Mouse (Mus musculus): ENCODE results near the gene Fem1b. TPM values are rescaled to one million over a fixed set of nuclear protein-coding genes. Genes with fewer than 3 reads are reported as not detected.

Fem1b gene
- polyA plus RNA-seq, 1 experiment from 2014 or later = 11.4 TPM

DNA sequence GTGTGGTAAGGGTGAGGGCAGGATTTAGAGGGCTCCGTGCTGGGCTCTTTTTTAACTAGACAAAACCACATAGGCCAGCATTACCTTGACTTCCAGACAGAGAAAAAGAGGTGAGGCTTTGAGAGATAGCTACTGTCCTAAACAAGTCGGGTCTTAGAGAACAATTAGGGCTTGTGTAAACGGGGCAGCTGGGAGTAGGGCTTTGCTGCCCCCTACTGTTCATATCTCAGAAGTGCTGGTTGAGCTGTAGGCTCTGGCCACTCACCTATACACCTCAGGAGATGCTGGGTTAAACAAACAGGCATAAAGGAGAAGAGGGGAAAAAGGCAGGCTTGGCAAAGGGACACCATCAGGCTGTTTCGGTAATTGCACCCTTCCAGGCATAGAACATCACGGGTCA lies 34.3 kb downstream of the Fem1b start:
- WGBS = 10% methylated on average over 5 of the region's 5 CpGs
- no peaks in the 10 kb centered on the region for H3K27me3 ChIP-seq
- no peak overlapping the region for H3K27ac ChIP-seq
- no peak overlapping the region for H3K4me2 ChIP-seq
- H3K4me3 ChIP-seq = no peak overlapping the region
- 0 out of 2 replicates have a peak, but pooled peaks have one; percentile 44 for ATAC-seq (replicated peaks; ENCODE audit: insufficient number of reproducible peaks, insufficient read depth, low FRiP score, low read depth)
- no peaks in the 10 kb centered on the region for H3K9me3 ChIP-seq (replicated peaks)
- H3K36me3 ChIP-seq = no peaks in the 10 kb centered on the region
- H3K9ac ChIP-seq = no peak overlapping the region
- peaks cover 16% of the 10 kb centered on the region; the same call in 1 of the 2 replicates for H3K4me1 ChIP-seq (replicated peaks)

DNA sequence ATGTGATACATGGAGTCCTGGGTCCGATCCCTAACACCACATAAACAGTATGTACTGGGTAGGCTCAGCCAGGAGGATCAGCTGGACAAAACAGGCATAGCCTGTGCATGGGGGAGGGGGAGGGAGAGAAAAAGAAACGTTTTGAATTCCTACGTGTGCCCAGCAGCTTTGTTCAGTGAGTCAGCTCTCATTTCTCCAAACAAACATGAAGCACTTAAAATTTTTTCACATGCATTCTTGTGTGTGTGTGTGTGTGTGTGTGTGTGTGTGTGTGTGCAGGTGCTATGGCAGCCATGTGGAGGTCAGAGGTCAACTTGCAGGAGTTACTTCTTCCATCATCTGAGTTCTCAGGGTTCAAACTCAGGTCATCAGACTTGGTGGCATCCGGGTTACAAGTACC lies 36.3 kb downstream of the Fem1b start:
- ATAC-seq (replicated peaks; ENCODE audit: insufficient number of reproducible peaks, insufficient read depth, low FRiP score, low read depth) = no peak
- Histone ChIP-seq H3K27me3 (no peaks in the 10 kb centered on the region), H3K9me3 (replicated peaks) (no peaks in the 10 kb centered on the region), H3K9ac (no peak overlapping the region), H3K36me3 (no peaks in the 10 kb centered on the region), H3K4me1 (replicated peaks) (peaks cover 12% of the 10 kb centered on the region; the same call in 1 of the 2 replicates), H3K4me2 (no peak overlapping the region), H3K4me3 (no peak overlapping the region), H3K27ac (no peak overlapping the region)
- WGBS = 38% methylated on average over 4 of the region's 4 CpGs

DNA sequence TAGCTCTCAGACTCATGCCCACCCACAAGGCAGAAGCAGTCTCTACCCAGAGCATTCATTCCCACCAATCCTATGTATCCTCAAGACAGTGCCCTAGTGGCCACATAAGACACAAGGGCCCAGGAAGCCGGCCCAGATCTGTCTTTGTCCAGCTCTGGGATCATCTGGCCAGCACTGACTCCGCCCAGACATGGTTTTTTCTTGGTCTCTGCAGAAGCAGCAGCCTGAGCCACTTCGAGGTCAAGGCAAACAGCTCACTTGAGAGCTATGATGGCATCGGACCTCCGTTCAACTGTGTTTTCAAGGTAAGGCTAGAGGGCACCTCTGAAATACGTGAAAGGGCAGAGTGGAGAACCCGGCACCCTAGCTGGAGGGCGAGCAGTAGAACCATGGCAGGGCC lies 39.0 kb downstream of the Fem1b start:
- no peak for ATAC-seq (replicated peaks; ENCODE audit: insufficient number of reproducible peaks, insufficient read depth, low FRiP score, low read depth)

DNA sequence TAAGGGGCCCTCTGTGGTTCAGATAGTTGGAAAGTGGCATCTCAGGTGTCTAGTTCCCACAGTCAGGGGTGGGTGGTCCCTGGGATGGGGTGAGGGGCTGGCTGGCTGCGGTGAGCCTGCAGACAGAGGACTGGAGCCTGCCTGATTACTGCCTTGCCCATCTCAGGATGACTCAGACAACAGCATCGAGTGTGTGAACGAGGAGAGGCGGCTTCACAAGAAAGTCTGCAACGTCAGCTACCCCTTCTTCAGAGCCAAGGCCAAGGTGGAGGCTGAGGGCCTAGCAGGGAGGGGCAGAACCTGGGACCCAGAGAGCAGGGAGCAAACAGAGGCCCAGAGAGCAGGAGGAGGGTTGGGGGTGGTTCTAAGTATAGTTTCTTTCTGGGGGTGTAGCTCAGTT lies 43.4 kb downstream of the Fem1b start:
- 66% methylated on average over 5 of the region's 5 CpGs for WGBS
- Histone ChIP-seq H3K4me3 (no peak overlapping the region), H3K9me3 (replicated peaks) (no peaks in the 10 kb centered on the region), H3K9ac (no peak overlapping the region), H3K4me1 (replicated peaks) (peaks cover 4% of the 10 kb centered on the region; the same call in 1 of the 2 replicates), H3K27ac (no peak overlapping the region), H3K36me3 (no peaks in the 10 kb centered on the region), H3K4me2 (no peak overlapping the region), H3K27me3 (peaks cover 14% of the 10 kb centered on the region; the same call in 1 of the 2 replicates)
- ATAC-seq (replicated peaks; ENCODE audit: insufficient number of reproducible peaks, insufficient read depth, low FRiP score, low read depth) = no peak

More for the DNA sequence above, 39.0 kb downstream of the Fem1b start:
- Histone ChIP-seq H3K9me3 (replicated peaks) (no peaks in the 10 kb centered on the region), H3K4me3 (no peak overlapping the region), H3K4me1 (replicated peaks) (0 out of 2 replicates have a peak, but pooled peaks cover 5% of the 10 kb centered on the region), H3K4me2 (no peak overlapping the region), H3K27me3 (no peaks in the 10 kb centered on the region), H3K27ac (no peak overlapping the region), H3K36me3 (no peaks in the 10 kb centered on the region), H3K9ac (no peak overlapping the region)
- 75% methylated on average over 8 of the region's 8 CpGs for WGBS

- no peak overlapping the region for H3K4me3 ChIP-seq
- peaks cover 7% of the 10 kb centered on the region; the same call in 1 of the 2 replicates for H3K4me1 ChIP-seq (replicated peaks)
- ATAC-seq (replicated peaks; ENCODE audit: insufficient number of reproducible peaks, insufficient read depth, low FRiP score, low read depth) = no peak
- H3K27ac ChIP-seq = no peak overlapping the region
- H3K9me3 ChIP-seq (replicated peaks) = no peaks in the 10 kb centered on the region
- WGBS = 64% methylated on average over 17 of the region's 17 CpGs
- no peak overlapping the region for H3K4me2 ChIP-seq
- no peaks in the 10 kb centered on the region for H3K36me3 ChIP-seq
- H3K9ac ChIP-seq = no peak overlapping the region
- peaks cover 18% of the 10 kb centered on the region; the same call in 1 of the 2 replicates for H3K27me3 ChIP-seq
These were observed 44.3 kb downstream of the Fem1b start for GRCm38 (mm10) chr9:62767464-62767863.

DNA sequence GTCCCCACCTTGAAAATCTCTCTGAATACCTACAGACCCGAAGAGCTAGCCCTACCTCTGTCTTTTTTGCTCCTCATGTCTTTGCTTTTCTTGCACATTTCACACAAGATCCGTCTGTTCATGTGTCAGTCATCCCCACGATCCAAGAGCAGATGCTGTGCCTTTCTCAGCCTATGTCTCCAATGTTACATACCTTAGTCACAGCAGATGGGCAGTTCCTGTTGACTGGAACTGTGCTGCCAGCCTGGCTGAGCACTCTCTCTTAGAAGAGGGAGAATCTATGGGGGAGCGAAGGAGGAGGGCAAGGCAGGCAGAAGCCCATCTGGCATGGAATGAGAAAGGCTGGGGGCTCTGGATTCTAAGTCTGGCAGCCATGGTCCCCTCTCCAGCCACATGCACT lies 46.4 kb downstream of the Fem1b start:
- H3K27ac ChIP-seq = no peak overlapping the region
- no peak overlapping the region for H3K9ac ChIP-seq
- no peak overlapping the region for H3K4me2 ChIP-seq
- H3K4me3 ChIP-seq = no peak overlapping the region
- H3K9me3 ChIP-seq (replicated peaks) = no peaks in the 10 kb centered on the region
- 73% methylated on average over 4 of the region's 4 CpGs for WGBS
- ATAC-seq (replicated peaks; ENCODE audit: insufficient number of reproducible peaks, insufficient read depth, low FRiP score, low read depth) = no peak
- peaks cover 7% of the 10 kb centered on the region; the same call in 1 of the 2 replicates for H3K4me1 ChIP-seq (replicated peaks)
- peaks cover 23% of the 10 kb centered on the region; the same call in 1 of the 2 replicates for H3K27me3 ChIP-seq
- H3K36me3 ChIP-seq = no peaks in the 10 kb centered on the region

DNA sequence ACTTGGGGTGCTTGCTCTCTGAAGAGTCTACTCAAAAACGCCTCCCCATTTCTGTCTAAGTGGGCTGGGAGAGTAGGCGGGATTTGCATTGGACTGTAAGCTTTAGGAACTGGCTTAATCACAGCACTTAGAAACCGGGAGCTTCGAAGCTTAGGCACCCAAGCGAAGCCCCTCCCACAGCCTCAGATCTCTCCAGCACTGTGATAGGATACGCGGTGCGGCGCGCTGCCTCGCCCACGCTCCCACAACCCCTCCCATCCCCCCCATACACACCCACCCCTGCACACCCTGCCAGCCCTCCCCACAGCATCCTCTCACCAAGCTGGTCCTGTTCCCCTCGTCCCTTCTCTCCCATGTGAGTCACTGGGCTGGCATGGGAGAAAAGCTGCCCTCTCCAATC lies 48.3 kb downstream of the Fem1b start:
- no peaks in the 10 kb centered on the region for H3K36me3 ChIP-seq
- peak overlapping the region; percentile 46 for H3K4me2 ChIP-seq
- no peak overlapping the region for H3K27ac ChIP-seq
- H3K4me1 ChIP-seq (replicated peaks) = peaks cover 7% of the 10 kb centered on the region; the same call in 1 of the 2 replicates
- peaks cover 23% of the 10 kb centered on the region; the same call in 1 of the 2 replicates for H3K27me3 ChIP-seq
- H3K9ac ChIP-seq = no peak overlapping the region
- ATAC-seq (replicated peaks; ENCODE audit: insufficient number of reproducible peaks, insufficient read depth, low FRiP score, low read depth) = 0 out of 2 replicates have a peak, but pooled peaks have one; percentile 33
- H3K9me3 ChIP-seq (replicated peaks) = no peaks in the 10 kb centered on the region
- WGBS = 3% methylated on average over 13 of the region's 13 CpGs
- H3K4me3 ChIP-seq = no peak overlapping the region

GRCm38 (mm10) chr9:62759601-62760000 lies 52.1 kb downstream of the Fem1b start:
- Histone ChIP-seq H3K36me3 (no peaks in the 10 kb centered on the region), H3K27me3 (peaks cover 18% of the 10 kb centered on the region; the same call in 1 of the 2 replicates), H3K4me1 (replicated peaks) (peaks cover 7% of the 10 kb centered on the region; the same call in 1 of the 2 replicates), H3K4me2 (no peak overlapping the region), H3K4me3 (no peak overlapping the region), H3K9ac (no peak overlapping the region), H3K27ac (no peak overlapping the region), H3K9me3 (replicated peaks) (no peaks in the 10 kb centered on the region)
- 38% methylated on average over 3 of the region's 3 CpGs for WGBS
- no peak for ATAC-seq (replicated peaks; ENCODE audit: insufficient number of reproducible peaks, insufficient read depth, low FRiP score, low read depth)

GRCm38 (mm10) chr9:62758288-62758687 lies 53.4 kb downstream of the Fem1b start:
- Histone ChIP-seq H3K9me3 (replicated peaks) (no peaks in the 10 kb centered on the region), H3K9ac (no peak overlapping the region), H3K4me3 (no peak overlapping the region), H3K27ac (no peak overlapping the region), H3K36me3 (no peaks in the 10 kb centered on the region), H3K4me2 (no peak overlapping the region), H3K4me1 (replicated peaks) (peaks cover 3% of the 10 kb centered on the region; the same call in 1 of the 2 replicates), H3K27me3 (peaks cover 9% of the 10 kb centered on the region; the same call in 1 of the 2 replicates)
- WGBS = 83% methylated on average over 4 of the region's 4 CpGs
- ATAC-seq (replicated peaks; ENCODE audit: insufficient number of reproducible peaks, insufficient read depth, low FRiP score, low read depth) = no peak

DNA sequence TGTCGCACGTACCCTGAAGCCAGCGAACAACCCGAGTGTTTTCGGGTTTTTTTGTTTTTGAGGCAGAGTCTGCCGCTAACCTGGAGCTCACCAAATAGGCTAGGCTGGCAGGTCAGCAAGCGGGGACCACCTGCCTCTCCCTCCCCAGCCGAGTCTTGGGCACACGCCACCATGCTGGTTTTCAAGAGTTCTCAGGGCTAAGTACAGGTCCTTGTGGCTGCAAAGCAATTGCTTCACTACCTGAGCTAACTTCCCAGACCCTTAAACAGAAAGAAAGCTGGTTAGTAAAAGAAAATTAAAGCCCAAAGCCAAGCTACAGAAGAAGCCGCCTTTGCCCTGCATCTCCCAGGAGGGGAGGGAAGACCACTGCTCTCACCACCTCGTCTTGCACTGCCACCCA lies 61.4 kb downstream of the Fem1b start:
- ATAC-seq (replicated peaks; ENCODE audit: insufficient number of reproducible peaks, insufficient read depth, low FRiP score, low read depth) = no peak
- 87% methylated on average over 11 of the region's 11 CpGs for WGBS
- no peak overlapping the region for H3K4me2 ChIP-seq
- no peak overlapping the region for H3K4me3 ChIP-seq
- no peak overlapping the region for H3K27ac ChIP-seq
- H3K9me3 ChIP-seq (replicated peaks) = no peaks in the 10 kb centered on the region
- H3K9ac ChIP-seq = no peak overlapping the region
- peaks cover 22% of the 10 kb centered on the region for H3K4me1 ChIP-seq (replicated peaks)
- H3K27me3 ChIP-seq = no peaks in the 10 kb centered on the region
- no peaks in the 10 kb centered on the region for H3K36me3 ChIP-seq

GRCm38 (mm10) chr9:62749666-62750065 lies 62.1 kb downstream of the Fem1b start:
- ATAC-seq (replicated peaks; ENCODE audit: insufficient number of reproducible peaks, insufficient read depth, low FRiP score, low read depth) = no peak
- Histone ChIP-seq H3K36me3 (no peaks in the 10 kb centered on the region), H3K9ac (no peak overlapping the region), H3K9me3 (replicated peaks) (no peaks in the 10 kb centered on the region), H3K4me3 (no peak overlapping the region), H3K27ac (no peak overlapping the region), H3K4me2 (no peak overlapping the region), H3K4me1 (replicated peaks) (peaks cover 22% of the 10 kb centered on the region), H3K27me3 (no peaks in the 10 kb centered on the region)
- 39% methylated on average over 6 of the region's 6 CpGs for WGBS

GRCm38 (mm10) chr9:62746646-62747045 lies 65.1 kb downstream of the Fem1b start:
- Histone ChIP-seq H3K27me3 (no peaks in the 10 kb centered on the region), H3K9me3 (replicated peaks) (no peaks in the 10 kb centered on the region), H3K4me2 (no peak overlapping the region), H3K4me1 (replicated peaks) (peaks cover 22% of the 10 kb centered on the region), H3K27ac (0 out of 2 replicates have a peak overlapping the region, but pooled peaks have one; percentile 37), H3K9ac (no peak overlapping the region), H3K4me3 (no peak overlapping the region), H3K36me3 (no peaks in the 10 kb centered on the region)
- 39% methylated on average over 6 of the region's 6 CpGs for WGBS
- ATAC-seq (replicated peaks; ENCODE audit: insufficient number of reproducible peaks, insufficient read depth, low FRiP score, low read depth) = no peak

Measured in heart, embryonic 15.5 days (tissue).